Mouse (Mus musculus) gastrocnemius, adult 2 months (tissue): ENCODE results near the gene Crybg1. TPM values are rescaled to one million over a fixed set of nuclear protein-coding genes. Genes with fewer than 3 reads are reported as not detected.
"Not testable (repeated sequence)": the region's sequence is repeated elsewhere in the genome, so short reads cannot be mapped to it uniquely, and the experiment has no call there.

ENCODE experiments used
- DNase-seq: peaks from one replicate; pipeline ENCODE4 v3.0.0; 2022
- H3K27ac ChIP-seq: fragments of 200-600 bp; 2 replicates; pipeline ENCODE4 v1.8.1; 2022; ENCODE audit warnings: mild to moderate bottlenecking
- H3K4me3 ChIP-seq: fragments of 200-600 bp; 2 replicates; pipeline ENCODE4 v1.8.1; 2022; ENCODE audit warnings: mild to moderate bottlenecking, moderate library complexity
- CTCF ChIP-seq: fragments of 200-600 bp; IDR thresholded peaks from 2 replicates; pipeline ENCODE4 v1.8.1; 2022; ENCODE audit warnings: antibody characterized with exemption, mild to moderate bottlenecking, moderate library complexity
- intact Hi-C: fragments of 180-260 bp; cut with DNase I; formaldehyde crosslinking; loops from one replicate; pipeline ENCODE4 v1.15.1; 2025
- total RNA-seq, 2 experiments: library from RNA; stranded (reverse); gene quantifications; 2 replicates each; pipeline ENCODE4 v1.2.3; 2021

The Crybg1 gene
- total RNA-seq, 2 experiments from 2014 or later: 1.0 to 1.3 TPM

DNA sequence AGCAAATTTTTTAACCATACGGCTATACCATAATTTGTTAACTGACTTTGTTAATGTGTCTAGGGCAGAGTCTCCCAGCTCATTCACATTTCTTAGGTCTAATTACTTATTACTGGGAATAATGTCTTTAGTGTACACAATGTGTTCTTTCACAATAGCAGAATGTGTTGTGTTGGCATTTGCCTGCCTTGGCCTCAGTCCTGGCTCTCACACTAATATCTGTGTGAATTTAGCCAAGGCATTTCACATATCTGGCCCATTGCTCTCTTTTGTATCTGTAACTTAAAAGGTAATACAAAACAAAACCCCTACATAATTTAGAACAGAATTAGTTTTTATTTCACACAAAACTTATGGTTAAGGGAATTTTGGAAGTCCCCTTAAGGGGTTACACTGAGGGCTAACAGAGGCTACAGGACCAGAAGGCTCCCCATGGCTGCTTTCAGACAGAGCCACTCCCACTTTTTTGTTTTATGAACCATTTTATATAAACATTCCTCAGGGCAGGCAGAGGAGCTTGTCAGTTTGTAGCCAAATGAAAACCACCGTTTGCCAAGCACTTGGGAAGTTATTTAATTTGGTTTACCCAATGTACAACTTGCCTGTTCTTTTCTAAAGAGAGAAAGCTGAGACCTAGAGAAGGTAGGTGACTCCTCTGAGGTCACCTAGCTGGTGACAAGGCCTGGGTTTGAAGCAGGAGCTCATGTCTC is 148.3 kb downstream of the Crybg1 start:
- intact Hi-C loops: no loop called here
- Histone ChIP-seq H3K27ac (no peak overlapping the region), H3K4me3 (no peak overlapping the region)
- no peak for DNase-seq
- TF ChIP-seq CTCF: no peak

DNA sequence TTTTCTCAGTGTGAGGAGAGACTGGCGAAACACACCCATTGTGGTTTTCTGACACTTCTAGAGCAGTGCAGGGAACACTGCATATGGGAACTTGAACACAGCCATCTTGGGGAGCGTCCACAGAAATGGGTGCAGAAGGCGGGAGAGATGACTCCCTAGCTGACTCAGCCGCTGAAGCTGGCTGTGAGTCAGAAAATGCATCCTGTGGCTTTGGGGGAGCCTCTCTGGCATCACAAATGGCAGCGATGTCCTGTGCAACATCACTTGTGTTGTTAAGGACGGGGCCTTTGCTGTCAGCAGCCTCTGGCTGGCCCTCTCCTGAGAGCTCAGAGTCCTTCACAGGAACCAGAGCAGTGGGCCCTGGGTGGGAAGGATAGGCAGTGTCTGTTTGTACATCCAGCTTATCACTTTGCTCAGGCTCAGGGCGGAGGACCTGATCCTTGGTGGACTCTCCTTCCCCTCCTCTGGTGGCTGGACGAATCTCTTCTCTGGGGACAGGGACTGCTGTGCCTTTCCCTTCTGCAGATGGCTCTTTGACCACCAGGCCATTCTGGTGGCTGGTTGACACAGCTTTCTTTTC is 150.1 kb downstream of the Crybg1 start:
- no peak overlapping the region for H3K27ac ChIP-seq
- intact Hi-C loops: no loop called here
- no peak for TF ChIP-seq CTCF
- H3K4me3 ChIP-seq: no peak overlapping the region
- DNase-seq: no peak

DNA sequence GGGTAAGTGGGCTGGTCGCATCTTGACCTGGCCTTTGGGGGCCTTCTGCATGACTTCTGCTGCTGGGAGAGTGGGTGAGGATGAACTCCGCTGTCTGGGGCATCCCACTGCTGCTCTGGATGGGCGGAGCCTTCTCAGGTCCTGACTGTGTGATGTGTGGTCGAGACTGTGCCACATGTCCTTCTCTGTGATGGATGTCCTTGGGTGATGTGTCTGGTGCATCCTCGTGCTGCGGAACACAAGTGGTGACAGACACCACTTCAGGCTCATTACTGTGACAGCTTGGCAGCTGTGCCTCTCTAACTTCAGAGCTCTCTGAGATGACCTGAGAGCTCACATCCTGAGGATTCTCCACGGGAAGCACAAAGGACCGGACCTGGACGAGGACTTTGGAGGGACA is 150.6 kb downstream of the Crybg1 start:
- intact Hi-C loops: no loop called here

DNA sequence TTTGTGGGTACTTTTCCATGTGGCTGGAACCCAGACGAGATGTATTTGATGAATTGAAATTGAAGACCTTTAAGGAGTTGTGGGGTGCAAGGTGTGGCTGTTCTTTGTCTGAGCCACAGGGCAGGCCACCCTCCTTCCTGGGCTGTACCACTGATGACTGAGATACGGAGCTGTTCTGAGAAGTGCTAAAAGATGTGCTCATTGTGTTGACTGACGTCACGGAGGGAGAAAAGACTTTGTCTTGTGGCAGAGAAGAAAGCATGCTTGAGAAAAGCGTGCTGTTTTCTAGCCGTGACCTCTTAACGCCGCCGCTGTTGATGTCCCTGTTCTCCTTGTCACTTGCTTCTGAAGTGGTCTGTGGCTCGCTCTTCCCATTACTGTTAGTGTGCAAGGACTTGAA is 151.4 kb downstream of the Crybg1 start:
- no peak overlapping the region for H3K27ac ChIP-seq
- no peak for DNase-seq
- intact Hi-C loops: no loop called here
- H3K4me3 ChIP-seq: no peak overlapping the region
- no peak for TF ChIP-seq CTCF

More for the DNA sequence above, 150.6 kb downstream of the Crybg1 start:
- TF ChIP-seq CTCF: no peak
- H3K4me3 ChIP-seq: no peak overlapping the region
- no peak for DNase-seq
- no peak overlapping the region for H3K27ac ChIP-seq

DNA sequence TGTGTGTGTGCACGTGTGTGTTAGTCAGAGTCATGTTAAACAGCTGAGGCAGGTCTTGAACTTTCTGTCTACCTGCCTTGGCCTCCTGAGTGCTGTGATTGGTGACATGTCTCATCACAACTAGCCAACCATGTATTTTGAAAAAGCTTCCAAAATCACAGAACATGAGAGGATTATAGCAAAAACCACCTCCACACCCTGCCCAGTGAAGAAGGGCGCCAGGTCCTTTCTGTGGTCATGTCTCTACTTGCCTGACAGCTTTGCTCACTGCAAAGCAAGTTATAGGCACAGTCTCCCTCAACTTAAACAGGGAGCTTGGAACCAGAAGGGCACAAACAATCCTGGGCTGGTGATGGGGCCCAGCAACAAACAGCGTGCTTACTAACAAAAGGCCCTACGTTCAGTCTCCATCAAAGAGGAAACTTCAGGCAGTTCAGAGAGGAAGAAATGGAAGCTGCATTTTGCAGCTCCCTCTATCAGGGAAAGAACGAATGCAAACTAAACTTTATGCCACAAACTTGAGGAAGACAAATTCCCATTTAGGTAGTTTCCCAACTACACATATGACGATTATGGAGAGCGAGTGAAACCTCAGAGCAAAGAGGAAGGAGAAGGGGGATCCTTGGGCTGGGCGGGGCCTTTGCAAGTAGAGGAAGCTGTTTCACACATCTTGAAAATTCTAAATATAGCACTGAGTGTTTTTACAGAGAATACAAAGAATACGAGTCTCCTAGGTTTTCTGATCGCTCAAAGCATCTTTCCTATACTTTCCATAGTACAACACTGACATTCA is 152.6 kb downstream of the Crybg1 start:
- H3K27ac ChIP-seq: no peak overlapping the region; the same call in 1 of the 2 replicates
- no peak for TF ChIP-seq CTCF
- DNase-seq: no peak
- H3K4me3 ChIP-seq: no peak overlapping the region
- intact Hi-C loops: no loop called here

DNA sequence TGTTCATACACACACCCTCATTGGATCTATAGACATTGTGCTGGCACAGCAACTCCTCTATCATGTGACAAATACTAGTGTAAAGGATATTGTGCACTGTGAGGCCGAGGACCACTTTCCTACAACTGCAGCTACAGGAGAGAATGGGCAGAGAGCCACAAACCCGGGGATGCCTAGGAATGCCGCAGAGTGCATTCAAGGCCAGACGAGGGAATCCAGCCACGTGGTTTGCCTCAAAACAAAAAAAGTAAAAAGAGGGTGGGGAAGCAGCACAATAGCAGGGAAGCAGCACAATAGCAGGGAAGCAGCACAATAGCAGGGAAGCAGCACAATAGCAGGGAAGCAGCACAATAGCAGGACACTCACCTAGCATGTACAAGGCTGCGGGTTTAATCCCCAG is 155.5 kb downstream of the Crybg1 start:
- no peak for DNase-seq
- Histone ChIP-seq H3K4me3 (no peak overlapping the region), H3K27ac (no peak overlapping the region)
- TF ChIP-seq CTCF: no peak
- intact Hi-C loops: no loop called here

DNA sequence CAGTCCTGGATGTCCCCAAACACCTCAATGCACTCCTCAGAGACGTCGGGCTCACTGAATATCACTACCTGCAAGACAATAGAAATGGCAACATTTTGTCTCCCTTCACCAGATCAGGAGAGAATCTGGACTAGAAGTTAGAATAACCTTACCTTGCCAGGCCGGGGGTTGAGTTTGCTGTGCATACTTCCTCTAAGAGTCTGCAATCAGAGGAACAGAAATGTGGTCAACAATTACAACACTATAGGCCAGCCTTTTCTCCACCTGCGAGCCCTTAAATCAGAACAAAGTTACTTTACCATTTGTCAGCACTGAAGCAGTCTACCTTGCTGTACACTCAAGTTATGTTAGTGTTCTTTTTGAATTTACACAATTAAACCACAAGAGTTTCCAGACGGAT is 156.1 kb downstream of the Crybg1 start:
- intact Hi-C loops: no loop called here
- no peak overlapping the region for H3K27ac ChIP-seq
- no peak overlapping the region for H3K4me3 ChIP-seq
- DNase-seq: no peak
- no peak for TF ChIP-seq CTCF

DNA sequence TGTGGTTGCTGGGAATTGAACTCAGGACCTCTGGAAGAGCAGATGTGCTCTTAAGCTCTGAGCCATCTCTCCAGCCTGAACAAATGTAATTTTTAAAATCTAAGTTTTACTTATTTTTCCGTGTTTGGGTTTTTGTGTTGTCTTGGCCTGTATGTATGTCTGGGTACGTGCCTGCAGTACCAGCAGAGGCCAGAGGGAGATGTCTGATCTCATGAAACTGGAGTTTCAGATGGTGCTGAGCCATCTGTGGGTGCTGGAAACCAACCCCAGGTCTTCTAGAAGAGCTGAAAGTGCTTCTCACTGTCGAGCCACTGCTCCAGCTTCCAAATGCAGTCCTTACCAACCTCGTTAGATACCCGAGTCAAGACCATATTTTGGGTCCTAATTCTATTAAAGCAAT is 157.4 kb downstream of the Crybg1 start:
- TF ChIP-seq CTCF: no peak; the same call in 1 of the 2 replicates
- H3K27ac ChIP-seq: no peak overlapping the region
- intact Hi-C loops: no loop called here

DNA sequence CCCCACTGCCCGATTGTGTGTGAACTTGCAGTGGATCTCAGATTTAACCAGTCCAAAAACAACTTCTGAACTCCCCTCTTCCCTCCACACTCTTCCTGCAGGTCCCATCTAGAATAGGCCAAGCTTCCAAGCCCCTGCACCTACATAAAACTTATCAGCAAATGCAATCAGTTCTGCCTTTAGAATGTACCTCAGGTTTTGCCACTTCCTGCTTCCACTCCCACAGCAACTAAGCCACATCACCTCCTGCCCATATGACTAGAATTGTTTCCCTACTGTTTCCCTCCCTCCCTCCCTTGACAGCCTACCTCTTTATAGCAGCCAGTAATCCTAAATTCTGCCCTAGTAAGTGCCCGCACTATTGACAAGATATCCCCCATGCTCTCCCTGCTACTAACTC is 164.8 kb downstream of the Crybg1 start:
- Histone ChIP-seq H3K27ac (no peak overlapping the region), H3K4me3 (no peak overlapping the region)
- DNase-seq: no peak
- no peak for TF ChIP-seq CTCF
- intact Hi-C loops: no loop called here

More for the DNA sequence above, 157.4 kb downstream of the Crybg1 start:
- no peak overlapping the region for H3K4me3 ChIP-seq
- DNase-seq: no peak

DNA sequence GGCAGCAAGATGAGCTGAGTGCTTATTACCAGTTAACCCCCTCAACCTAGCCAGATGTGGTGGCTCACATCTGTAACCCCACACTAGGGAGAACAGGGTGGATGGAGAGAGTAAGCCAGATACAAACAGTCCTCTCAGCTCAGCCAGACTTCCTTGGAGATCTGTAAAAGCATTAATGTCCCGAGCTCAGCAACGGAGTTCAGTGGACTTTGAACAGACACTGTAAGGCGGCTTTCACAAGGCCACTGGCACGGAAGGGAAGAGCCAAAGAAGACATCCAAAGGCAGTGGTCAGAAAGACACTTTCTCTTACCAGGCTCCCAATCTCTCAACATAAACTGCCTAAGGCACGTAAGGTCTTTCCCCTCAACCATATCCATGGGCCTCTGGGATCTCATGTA is 165.4 kb downstream of the Crybg1 start:
- no peak for TF ChIP-seq CTCF
- intact Hi-C loops: no loop called here
- no peak for DNase-seq
- H3K27ac ChIP-seq: no peak overlapping the region
- H3K4me3 ChIP-seq: no peak overlapping the region

DNA sequence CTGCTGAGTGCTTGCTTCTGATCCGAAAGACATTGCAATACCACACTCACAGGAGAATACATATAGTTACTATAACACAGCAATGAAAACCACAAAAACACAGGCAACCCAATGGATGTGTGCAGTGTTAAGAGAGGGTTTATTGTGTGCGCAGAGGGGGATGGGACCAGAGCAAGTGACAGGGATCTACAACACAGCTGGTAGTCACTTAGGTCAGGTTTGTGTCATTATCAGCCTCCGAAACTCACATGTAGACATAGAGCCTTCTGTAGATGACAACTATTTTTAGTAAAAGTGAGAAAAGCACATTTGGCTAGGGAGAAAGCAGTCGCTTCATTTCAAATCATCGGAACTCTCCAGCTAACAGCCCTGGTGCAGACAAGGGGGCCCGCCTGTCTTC is 166.2 kb downstream of the Crybg1 start:
- Histone ChIP-seq H3K27ac (no peak overlapping the region), H3K4me3 (no peak overlapping the region)
- intact Hi-C loops: no loop called here
- no peak for DNase-seq
- no peak for TF ChIP-seq CTCF

DNA sequence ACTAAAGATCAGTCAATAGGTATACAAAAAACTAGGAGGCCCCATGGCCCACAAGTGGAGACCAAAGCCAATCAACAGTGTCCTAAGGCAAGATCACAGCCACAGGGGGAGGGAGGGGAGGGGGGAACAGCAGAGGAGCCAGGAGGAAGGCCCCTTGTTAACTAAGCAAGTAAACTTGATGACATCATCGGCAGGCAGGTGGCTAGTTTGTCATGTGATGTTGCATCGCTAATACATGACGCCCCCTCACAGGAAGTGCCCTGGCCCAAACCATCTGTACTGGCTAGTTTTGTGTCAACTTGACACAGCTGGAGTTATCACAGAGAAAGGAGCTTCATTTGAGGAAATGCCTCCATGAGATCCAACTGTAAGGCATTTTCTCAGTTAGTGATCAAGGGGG is 167.9 kb downstream of the Crybg1 start:
- DNase-seq, H3K27ac ChIP-seq, H3K4me3 ChIP-seq, intact Hi-C loops: not testable (repeated sequence)

DNA sequence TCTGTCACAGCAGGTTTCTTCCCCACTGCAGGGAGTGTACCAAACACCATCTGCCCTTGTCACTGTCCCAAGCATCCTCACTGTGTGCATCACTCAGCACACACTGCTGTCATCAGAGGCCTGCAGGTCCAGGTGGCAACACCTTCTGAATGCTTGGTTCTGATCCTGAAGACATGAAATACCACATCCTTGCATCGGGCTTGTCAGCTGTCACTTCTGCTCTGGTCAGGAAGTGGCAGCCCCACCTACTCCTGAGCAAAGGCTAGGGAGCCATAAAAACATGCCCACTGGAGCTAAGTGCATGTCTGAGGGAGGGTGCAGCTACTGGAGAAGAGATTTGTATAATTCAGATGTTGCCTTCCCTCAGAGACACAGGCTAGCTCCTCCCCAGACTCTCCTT is 168.6 kb downstream of the Crybg1 start:
- intact Hi-C loops: no loop called here
- DNase-seq: no peak
- no peak for TF ChIP-seq CTCF

More for the DNA sequence above, 168.6 kb downstream of the Crybg1 start:
- H3K27ac ChIP-seq: no peak overlapping the region
- H3K4me3 ChIP-seq: no peak overlapping the region
